Mouse (Mus musculus): ENCODE data around the gene 4930404H24Rik.

DNA sequence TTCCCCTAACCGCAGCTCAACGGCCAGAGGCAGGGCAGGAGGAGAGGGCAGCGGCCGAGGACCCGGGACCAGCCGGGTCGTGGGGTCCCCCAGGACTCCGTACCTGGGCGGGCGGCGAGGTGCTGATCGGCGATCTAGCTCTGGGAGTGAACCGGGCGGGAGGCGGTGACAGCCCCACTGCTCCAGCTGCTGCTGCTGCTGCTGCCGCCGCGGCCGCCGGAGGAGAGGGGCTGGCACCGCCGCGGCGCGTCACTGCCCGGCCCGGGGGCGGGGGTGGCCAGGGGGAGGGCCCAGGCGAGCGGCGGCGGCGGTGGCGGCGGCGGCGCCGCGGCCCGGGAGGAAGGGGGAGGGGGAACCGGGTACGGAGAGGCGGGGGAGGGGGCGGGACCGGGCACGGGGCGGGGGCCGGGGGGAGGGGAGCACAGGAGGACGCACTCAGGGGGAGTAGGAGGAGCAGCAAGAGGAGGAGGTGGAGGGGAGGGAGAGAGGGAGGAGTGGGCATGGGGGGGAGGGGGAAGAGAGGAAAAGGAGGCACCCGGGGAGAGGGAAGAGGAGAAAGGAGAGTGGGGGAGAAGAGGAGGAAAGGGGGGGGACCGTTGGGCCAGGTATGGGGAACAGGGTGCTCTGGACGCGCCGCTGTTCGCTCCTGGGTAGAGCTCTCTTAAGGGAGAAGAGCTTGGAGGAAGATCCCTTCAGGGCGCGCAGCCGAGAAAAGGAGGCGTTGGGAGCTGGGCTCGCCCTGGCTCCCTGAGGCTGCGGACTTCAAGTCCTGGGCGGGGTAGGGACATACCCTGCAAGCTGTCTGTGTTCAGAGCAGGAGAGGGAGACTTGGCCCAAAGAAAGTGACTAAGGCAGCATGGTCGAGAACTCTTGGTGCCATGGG is 48.1 kb upstream of the 4930404H24Rik start:
- TF ChIP-seq CTCF (IDR thresholded peaks at IDR 0.05; ENCODE audit: extremely low read depth, insufficient read depth, low read length) (no peak), POLR2A (IDR thresholded peaks at IDR 0.05; ENCODE audit: extremely low read depth, insufficient read depth, low read length) (no peak)

Measured in cortical plate, adult 2 months (tissue).